Mouse (Mus musculus): ENCODE data around the gene Ppp2r5e.

- TF ChIP-seq EP300 (IDR thresholded peaks at IDR 0.05; ENCODE audit: insufficient read depth, low read depth, low read length) (no peak), POLR2A (IDR thresholded peaks at IDR 0.05; ENCODE audit: insufficient read depth, low read depth, low read length) (no peak), CTCF (IDR thresholded peaks at IDR 0.05) (no peak)
Measured at GRCm38 (mm10) chr12:75446245-75446644, 149.8 kb downstream of the Ppp2r5e start.
